Mouse (Mus musculus) lung, adult 2 months (tissue): Measurements from ENCODE around the gene Cela3b.
A peak's percentile ranks its signal among the peaks of the same experiment; 100 is the strongest.

Experiments used
- CTCF ChIP-seq: fragments of 200-500 bp; IDR thresholded peaks from 2 replicates; pipeline ENCODE4 v1.5.1; 2011; ENCODE audit warnings: mild to moderate bottlenecking, low read length, control low read depth; ENCODE audit not compliant: insufficient read depth
- POLR2A ChIP-seq: fragments of 200-500 bp; IDR thresholded peaks from 2 replicates; pipeline ENCODE4 v1.6.1; 2011; ENCODE audit warnings: low read depth, mild to moderate bottlenecking, control low read depth, low read length, borderline replicate concordance; ENCODE audit errors: extremely low read depth

- TF ChIP-seq CTCF = no peak
- peak; percentile 45; the same call in 1 of the 2 replicates for TF ChIP-seq POLR2A
These were observed 38.1 kb upstream of the Cela3b start, which contains the start of gene Hspg2 for GRCm38 (mm10) chr4:137468260-137469080.
